Mouse (Mus musculus) kidney, adult 18-20 months (tissue): ENCODE results near the gene Pcdh9.
A peak's percentile ranks its signal among the peaks of the same experiment; 100 is the strongest.

Source experiments
- DNase-seq: peaks from one replicate; pipeline ENCODE4 v3.0.0; 2021

Gene Pcdh9

GRCm38 (mm10) chr14:93374181-93374580, 516.3 kb downstream of the Pcdh9 start:
- no peak for DNase-seq

DNA sequence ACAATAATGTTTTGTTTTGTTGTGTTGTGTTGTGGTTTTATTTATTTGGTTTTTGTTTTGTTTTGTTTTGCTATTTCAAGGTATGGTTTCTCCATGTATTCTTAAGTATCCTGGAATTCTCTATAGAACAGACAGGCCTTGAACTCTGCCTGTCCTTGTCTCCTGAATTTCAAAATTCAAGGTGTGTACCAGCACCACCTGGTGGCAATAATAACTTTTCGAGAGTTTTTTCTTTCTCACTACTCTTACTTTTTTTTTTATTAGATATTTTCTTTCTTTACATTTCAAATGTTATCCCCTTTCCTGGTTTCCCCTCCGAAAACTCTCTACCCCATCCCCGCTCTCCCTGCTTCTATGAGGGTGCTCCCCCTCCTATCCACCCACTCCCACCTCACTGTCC, 536.3 kb downstream of the Pcdh9 start:
- no peak for DNase-seq

GRCm38 (mm10) chr14:93350906-93351305, 539.6 kb downstream of the Pcdh9 start:
- no peak for DNase-seq

GRCm38 (mm10) chr14:93349166-93349565, 541.3 kb downstream of the Pcdh9 start:
- DNase-seq, result no peak

DNA sequence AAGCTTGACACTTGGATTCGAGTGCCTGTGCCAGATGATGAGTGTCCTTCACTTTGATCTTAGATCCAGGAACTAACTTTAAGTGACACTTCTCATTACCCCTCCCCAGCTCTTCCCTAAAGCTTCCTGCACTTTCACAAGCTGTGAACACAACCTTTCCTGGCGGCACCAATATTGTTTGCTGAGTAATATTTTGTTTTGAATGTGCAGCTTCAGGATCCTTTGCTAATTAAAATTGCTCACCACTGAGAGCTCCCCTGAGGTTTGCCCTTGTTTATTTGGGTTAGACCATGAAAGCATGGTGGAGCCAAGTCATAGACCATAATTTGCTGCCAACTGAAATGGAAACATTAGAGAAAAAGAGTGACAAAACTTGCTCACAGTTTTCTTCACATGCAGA, 543.4 kb downstream of the Pcdh9 start:
- DNase-seq, result no peak

GRCm38 (mm10) chr14:93342781-93343180, 547.7 kb downstream of the Pcdh9 start:
- DNase-seq, result no peak

GRCm38 (mm10) chr14:93341390-93341789, 549.1 kb downstream of the Pcdh9 start:
- DNase-seq, result no peak

GRCm38 (mm10) chr14:93329247-93329646, 561.2 kb downstream of the Pcdh9 start:
- no peak for DNase-seq

DNA sequence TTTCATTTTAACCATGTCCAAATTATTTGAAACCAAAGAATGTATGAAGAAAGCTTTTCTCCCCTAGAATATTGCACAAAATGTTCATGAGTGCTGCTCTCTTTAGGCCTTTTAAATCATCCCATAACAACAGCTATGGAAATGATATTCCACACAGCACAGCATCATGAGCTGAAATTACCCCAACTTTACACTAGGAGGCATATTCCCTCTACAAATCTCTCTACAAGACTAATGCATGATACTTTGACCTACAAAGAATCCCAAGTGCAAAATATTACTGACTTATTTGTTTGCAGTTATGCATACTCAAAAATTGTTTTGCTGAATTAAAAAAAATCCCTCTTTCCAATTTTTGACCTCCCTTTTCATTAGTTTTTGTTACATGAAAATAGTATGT, 573.1 kb downstream of the Pcdh9 start:
- DNase-seq, result no peak

- no peak for DNase-seq
Observed at GRCm38 (mm10) chr14:93288361-93288760, 602.1 kb downstream of the Pcdh9 start.

DNA sequence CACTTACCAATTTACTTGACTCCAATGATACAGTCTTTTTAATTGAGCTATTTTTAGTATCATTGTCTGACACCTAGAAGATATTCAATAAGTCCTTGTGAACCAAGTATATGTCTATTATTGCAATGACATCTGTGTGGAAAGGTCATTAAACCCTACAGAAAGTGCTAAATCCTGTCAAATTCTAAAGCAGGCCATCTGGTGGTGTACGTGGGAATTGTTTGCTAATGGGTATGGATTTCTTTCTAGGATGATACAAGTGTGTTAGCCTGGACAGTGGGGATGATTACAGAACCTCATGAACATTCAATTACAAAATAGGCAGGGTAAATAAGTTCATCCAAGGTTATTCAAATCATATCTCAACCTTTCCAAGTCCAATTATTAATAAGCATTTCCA, 602.8 kb downstream of the Pcdh9 start:
- no peak for DNase-seq

DNA sequence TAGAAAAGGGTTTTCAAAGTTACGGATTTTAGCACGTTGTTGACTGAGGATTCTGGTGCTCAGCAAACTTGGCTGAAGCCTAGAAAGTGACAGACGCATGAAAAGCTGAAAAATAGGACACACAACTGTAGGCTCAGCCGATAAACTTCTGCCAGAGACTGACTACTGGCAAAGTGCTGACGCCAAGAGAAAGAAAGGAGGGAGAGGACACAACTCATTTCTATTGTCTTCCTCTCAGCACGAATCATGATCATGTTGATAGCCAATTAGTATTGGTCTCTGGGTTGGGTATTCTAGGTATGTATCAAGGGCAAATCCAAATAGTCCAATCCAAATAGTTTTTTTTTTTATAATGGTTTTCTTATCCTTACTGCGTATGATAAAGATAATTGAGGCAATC, 605.3 kb downstream of the Pcdh9 start:
- DNase-seq, result no peak

DNA sequence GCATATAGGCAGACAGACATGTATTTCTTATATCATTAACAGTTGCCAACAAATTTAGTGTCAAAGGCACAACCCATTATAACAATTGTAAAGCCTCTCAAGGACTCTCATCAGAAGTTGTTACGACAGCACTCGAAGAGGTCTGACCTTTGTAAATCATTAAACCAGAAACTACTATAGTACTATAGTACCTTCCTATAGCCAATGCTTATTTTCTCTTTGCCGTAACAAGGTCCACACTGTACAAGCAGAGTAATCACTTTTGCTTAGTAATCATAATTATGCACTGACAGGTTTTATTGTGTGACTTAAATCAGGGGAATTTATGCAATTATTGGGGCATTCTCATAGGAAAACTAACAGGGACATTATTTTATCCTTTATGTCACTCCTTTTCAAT, 606.5 kb downstream of the Pcdh9 start:
- DNase-seq, result no peak

- no peak for DNase-seq
Observed at GRCm38 (mm10) chr14:93275661-93276060, 614.8 kb downstream of the Pcdh9 start.

DNA sequence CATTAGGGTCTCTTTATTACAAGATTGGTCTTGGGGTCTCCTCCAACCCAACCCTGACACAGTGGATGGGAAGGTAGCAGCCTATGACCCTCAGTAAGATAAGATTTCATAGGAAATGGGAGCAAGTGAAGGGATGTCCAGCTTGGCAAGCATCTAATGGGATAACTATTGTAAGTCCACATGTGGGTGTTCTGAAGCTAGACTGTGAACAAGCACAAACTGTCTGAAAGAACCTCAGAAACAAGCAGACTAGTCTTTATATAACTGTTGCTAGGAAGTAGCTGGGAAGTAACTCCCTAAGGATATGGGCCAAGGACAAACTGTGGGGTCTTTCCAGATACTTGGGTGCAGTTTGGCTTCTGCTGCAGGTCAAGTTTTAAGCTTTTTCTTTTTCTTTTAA, 615.7 kb downstream of the Pcdh9 start:
- DNase-seq, result no peak

GRCm38 (mm10) chr14:93253411-93253810, 637.1 kb downstream of the Pcdh9 start:
- no peak for DNase-seq

GRCm38 (mm10) chr14:93240263-93240662, 650.2 kb downstream of the Pcdh9 start:
- no peak for DNase-seq

- DNase-seq, result no peak
Observed at GRCm38 (mm10) chr14:93234333-93234732, 656.1 kb downstream of the Pcdh9 start.

GRCm38 (mm10) chr14:93233599-93233998, 656.9 kb downstream of the Pcdh9 start:
- no peak for DNase-seq

- peak; percentile 79 for DNase-seq
Observed at GRCm38 (mm10) chr14:93214846-93215245, 675.6 kb downstream of the Pcdh9 start.

DNA sequence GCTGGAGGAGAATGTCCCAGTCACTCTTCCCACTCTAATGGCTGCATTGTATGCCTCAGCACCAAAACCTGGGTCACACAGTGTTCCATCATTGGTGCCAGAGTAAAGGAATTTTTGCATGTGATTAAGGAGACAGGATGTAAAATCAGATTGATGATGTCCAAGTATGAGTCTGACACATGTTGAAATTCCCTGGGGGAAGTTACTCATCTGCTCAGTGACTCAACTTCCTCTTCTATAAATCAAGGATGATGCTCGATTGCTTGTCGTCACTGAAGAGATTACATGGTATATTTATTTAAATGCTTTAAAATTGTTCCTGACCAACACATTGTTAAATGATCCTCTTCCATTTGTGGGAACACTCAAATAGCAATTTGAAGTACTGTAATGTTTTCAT, 690.7 kb downstream of the Pcdh9 start:
- DNase-seq, result no peak

DNA sequence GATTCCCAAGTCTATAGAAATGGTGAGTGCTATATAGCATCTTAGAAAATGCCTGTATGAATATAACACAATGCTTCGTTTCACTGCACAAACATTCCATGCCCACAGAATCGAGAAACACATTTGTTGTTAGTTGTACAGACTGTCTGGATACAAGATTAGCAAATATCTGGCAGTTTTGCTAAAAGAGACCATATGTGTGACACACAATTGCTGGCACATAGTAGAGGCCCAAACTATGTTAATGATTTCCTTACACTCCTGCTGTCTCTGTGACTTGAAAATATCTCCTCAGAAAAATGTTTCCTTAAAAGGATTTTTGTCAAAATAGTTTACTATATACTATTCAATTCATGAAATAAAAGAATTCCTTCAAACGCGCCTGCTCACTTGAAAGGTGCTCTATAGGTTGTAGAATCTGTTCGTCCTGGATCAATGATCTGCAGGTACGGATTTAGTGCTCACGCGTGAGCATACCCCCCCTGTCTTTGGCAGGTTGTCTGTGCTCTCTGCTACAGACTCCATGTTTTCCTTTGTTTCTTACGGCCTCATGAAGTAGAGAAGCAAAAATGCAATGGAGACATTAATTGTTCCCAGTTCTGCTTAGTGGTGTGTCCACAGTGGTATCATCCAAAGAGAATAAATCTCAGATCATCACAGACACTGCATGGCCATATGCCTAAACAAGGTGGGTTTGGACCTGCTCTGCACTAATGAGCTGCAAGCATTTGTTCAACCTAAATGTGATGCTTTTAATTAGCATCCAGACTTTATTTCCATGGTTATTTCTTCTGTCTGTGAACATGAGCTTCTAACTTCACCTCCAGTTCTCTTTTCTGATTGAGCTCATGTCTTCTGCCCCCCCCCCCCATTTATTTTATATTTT, 707.6 kb downstream of the Pcdh9 start:
- DNase-seq, result no peak

DNA sequence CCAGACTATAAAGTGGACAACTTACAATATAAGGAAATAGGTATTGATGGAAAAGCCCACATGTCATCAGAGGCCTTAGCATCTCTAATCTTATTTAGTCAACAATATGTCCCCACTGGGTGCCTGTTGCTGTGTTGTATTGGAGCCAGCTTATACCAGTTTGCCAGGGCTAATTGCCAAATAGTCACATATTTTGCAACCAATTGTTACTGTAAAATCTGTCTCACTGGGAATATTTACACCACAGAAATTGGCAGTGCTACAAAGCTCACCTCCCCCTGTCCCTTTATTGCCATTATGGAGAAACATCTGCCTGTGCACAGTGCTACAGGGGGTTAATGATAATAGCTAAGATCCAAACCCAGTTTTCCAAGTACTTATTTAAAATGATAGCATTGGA, 721.3 kb downstream of the Pcdh9 start:
- DNase-seq, result no peak

GRCm38 (mm10) chr14:93168367-93168766, 722.1 kb downstream of the Pcdh9 start:
- no peak for DNase-seq

DNA sequence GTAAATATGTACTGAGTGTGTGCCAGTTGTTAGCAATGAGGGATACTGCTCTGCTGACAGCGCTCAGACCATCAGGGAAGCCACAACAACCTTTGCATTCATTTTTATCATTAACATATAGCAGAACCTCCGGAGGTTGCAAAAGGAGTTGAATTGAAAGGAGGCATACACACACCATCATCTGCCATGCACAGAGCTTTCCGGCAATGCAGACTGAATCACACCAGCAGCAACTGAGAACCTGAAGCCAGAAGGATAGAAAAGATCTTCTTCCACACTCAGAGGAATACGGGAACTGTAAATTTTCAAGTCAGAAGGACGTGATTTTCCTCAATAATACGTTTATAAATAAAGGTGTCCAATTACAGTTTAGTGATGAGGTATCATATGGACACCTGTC, 747.1 kb downstream of the Pcdh9 start:
- DNase-seq, result no peak
